In the genomic region with DNA sequence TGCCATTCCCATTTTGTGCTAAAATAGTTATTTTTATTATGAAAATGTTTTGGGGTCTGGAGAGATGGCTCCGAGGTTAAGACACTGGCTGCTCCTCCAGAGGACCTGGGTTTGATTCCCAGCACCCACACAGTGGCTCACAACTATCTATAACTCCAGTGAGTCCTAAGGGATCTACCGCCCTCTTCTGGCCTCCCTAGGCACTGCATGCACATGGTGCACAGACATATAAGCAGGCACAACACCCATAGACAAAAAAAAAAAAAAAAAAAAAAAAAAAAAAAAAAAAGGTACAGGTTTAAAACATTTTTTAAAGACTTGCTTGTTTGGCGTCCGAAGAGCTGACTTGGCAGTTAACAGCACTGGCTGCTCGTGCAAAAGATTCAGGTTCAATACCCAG, we compare ENCODE assay signal across 15 mouse cellular contexts.
A peak's percentile ranks its signal among the peaks of the same experiment; 100 is the strongest.
DNase-seq lines count a peak whose midpoint lies in the region; ATAC-seq and TF ChIP-seq lines count a peak whose summit lies in the region.
"Had no signal": no experiment of that assay in that cellular context is flagged by ENCODE, and none has a peak within 500 bp of the region (broad histone marks: within the 10 kb centered on the region; RNA-seq: fewer than 3 reads in every experiment).

No protein-coding gene starts in this region.

- 89% methylated on average over 5 of the region's 5 CpGs for WGBS in intestine, postnatal 0 days
- 86% methylated on average over 5 of the region's 5 CpGs for WGBS in intestine, embryonic 16.5 days
- 89% methylated on average over 5 of the region's 5 CpGs for WGBS in midbrain, postnatal 0 days
- WGBS in midbrain, embryonic 16.5 days, result 85% methylated on average over 5 of the region's 5 CpGs
- WGBS in liver, embryonic 14.5 days (ENCODE audit: insufficient replicate concordance), result 61% methylated on average over 5 of the region's 5 CpGs

- no peaks in the 10 kb centered on the region for H3K9me3 ChIP-seq in intestine, postnatal 0 days (ENCODE audit: control insufficient read depth)
- no peaks in the 10 kb centered on the region for H3K9me3 ChIP-seq in intestine, embryonic 16.5 days (ENCODE audit: control insufficient read depth, low read length)
- no peaks in the 10 kb centered on the region for H3K9me3 ChIP-seq in midbrain, postnatal 0 days (ENCODE audit: low read length)
- no peaks in the 10 kb centered on the region for H3K9me3 ChIP-seq in midbrain, embryonic 16.5 days (replicated peaks; ENCODE audit: control insufficient read depth, low read length, poor library complexity, severe bottlenecking)
- H3K9me3 ChIP-seq in ES-E14 (ENCODE audit: control insufficient read depth, insufficient read depth, low read depth, low read length), result no peaks in the 10 kb centered on the region
- no peaks in the 10 kb centered on the region for H3K9me3 ChIP-seq in liver, embryonic 14.5 days (ENCODE audit: control insufficient read depth, low read length)
- H3K9me3 ChIP-seq: liver, embryonic 13.5 days; midbrain, embryonic 13.5 days had no signal

- no peaks in the 10 kb centered on the region for H3K4me1 ChIP-seq in intestine, postnatal 0 days (replicated peaks; ENCODE audit: control insufficient read depth, insufficient read depth, low read length)
- H3K4me1 ChIP-seq in intestine, embryonic 16.5 days (ENCODE audit: control insufficient read depth, insufficient read depth, low read length), result no peaks in the 10 kb centered on the region
- H3K4me1 ChIP-seq in midbrain, postnatal 0 days (ENCODE audit: insufficient read depth, low read length), result no peaks in the 10 kb centered on the region
- H3K4me1 ChIP-seq in midbrain, embryonic 16.5 days (ENCODE audit: control insufficient read depth, insufficient read depth, low read length), result peaks cover 6% of the 10 kb centered on the region
- H3K4me1 ChIP-seq in ES-E14 (ENCODE audit: control insufficient read depth in 2 of 2, insufficient read depth in 2 of 2, low read length in 2 of 2, poor library complexity in 1 of 2), result no peaks in the 10 kb centered on the region
- H3K4me1 ChIP-seq in liver, embryonic 14.5 days (replicated peaks; ENCODE audit: control insufficient read depth in 2 of 2, insufficient read depth in 2 of 2, low read length in 1 of 2), result no peaks in the 10 kb centered on the region
- H3K4me1 ChIP-seq: liver, embryonic 13.5 days had no signal

- intact Hi-C loops in left cerebral cortex, postnatal 4 days (cut with DNase I), result no loop called here

- no peak overlapping the region for H3K9ac ChIP-seq in intestine, postnatal 0 days (ENCODE audit: low read depth, low read length)
- H3K9ac ChIP-seq in intestine, embryonic 16.5 days (ENCODE audit: low read depth, low read length), result no peak overlapping the region
- H3K9ac ChIP-seq in midbrain, postnatal 0 days (replicated peaks; ENCODE audit: low read length, poor library complexity, severe bottlenecking), result no peak overlapping the region
- H3K9ac ChIP-seq in midbrain, embryonic 16.5 days (ENCODE audit: low read depth, low read length), result no peak overlapping the region
- no peak overlapping the region for H3K9ac ChIP-seq in ES-E14 (ENCODE audit: insufficient read depth, low read depth, low read length, poor library complexity, severe bottlenecking)
- no peak overlapping the region for H3K9ac ChIP-seq in liver, embryonic 14.5 days (replicated peaks)
- H3K9ac ChIP-seq: liver, embryonic 13.5 days; midbrain, embryonic 13.5 days had no signal

- ATAC-seq in intestine, postnatal 0 days, result no peak
- ATAC-seq in intestine, embryonic 16.5 days, result no peak
- no peak for ATAC-seq in midbrain, postnatal 0 days (ENCODE audit: low FRiP score)
- ATAC-seq in midbrain, embryonic 16.5 days, result no peak
- ATAC-seq in liver, embryonic 14.5 days (ENCODE audit: insufficient read depth), result no peak
- ATAC-seq: midbrain, embryonic 13.5 days had no signal

- no peaks in the 10 kb centered on the region for H3K27me3 ChIP-seq in intestine, postnatal 0 days (replicated peaks; ENCODE audit: control insufficient read depth, insufficient read depth, low read length)
- no peaks in the 10 kb centered on the region for H3K27me3 ChIP-seq in intestine, embryonic 16.5 days (replicated peaks; ENCODE audit: control insufficient read depth, insufficient read depth, low read length)
- no peaks in the 10 kb centered on the region for H3K27me3 ChIP-seq in midbrain, postnatal 0 days (ENCODE audit: insufficient read depth, low read length)
- H3K27me3 ChIP-seq in midbrain, embryonic 16.5 days (ENCODE audit: control insufficient read depth, insufficient read depth, low read depth, low read length), result no peaks in the 10 kb centered on the region
- H3K27me3 ChIP-seq in liver, embryonic 14.5 days (ENCODE audit: control insufficient read depth, insufficient read depth, low read length), result no peaks in the 10 kb centered on the region
- H3K27me3 ChIP-seq: liver, embryonic 13.5 days; midbrain, embryonic 13.5 days had no signal

- in situ Hi-C loops in ES-E14 (cut with MboI; ENCODE audit: low sequenced_read_pairs in 2 of 2, unreplicated experiment in 2 of 2), result no loop called here

- peak; percentile 23; the same call in 1 of the 2 replicates for TF ChIP-seq CTCF in intestine, postnatal 0 days (IDR thresholded peaks at IDR 0.05; ENCODE audit: low read depth)
- TF ChIP-seq CTCF in midbrain, postnatal 0 days (IDR thresholded peaks at IDR 0.05), result peak; percentile 33
- peak; percentile 30 for TF ChIP-seq CTCF in liver, embryonic 14.5 days (IDR thresholded peaks at IDR 0.05; ENCODE audit: low read depth)

- DNase-seq in midbrain, postnatal 0 days (ENCODE audit: low spot score), result no peak
- peak; percentile 34 for DNase-seq in ES-E14 (ENCODE audit: low read depth, low spot score)
- no peak for DNase-seq in liver, embryonic 14.5 days (ENCODE audit: low read depth in 3 of 3, low spot score in 3 of 3)
- DNase-seq in left cerebral cortex, postnatal 4 days, result no peak
- no peak for DNase-seq in right cerebral cortex, postnatal 36 days (ENCODE audit: low spot score in 2 of 2)
- DNase-seq: adrenal gland, postnatal 25 days; gastrocnemius, postnatal 14 days; heart, postnatal 36 days; liver, embryonic 13.5 days had no signal

- H3K4me3 ChIP-seq in intestine, postnatal 0 days (ENCODE audit: low read depth, low read length), result no peak overlapping the region
- no peak overlapping the region for H3K4me3 ChIP-seq in intestine, embryonic 16.5 days (ENCODE audit: low read length)
- H3K4me3 ChIP-seq in midbrain, postnatal 0 days (ENCODE audit: low read depth, low read length), result no peak overlapping the region
- no peak overlapping the region for H3K4me3 ChIP-seq in midbrain, embryonic 16.5 days (ENCODE audit: low read depth, low read length)
- H3K4me3 ChIP-seq in ES-E14 (ENCODE audit: insufficient read depth in 1 of 2, low read depth in 1 of 2, low read length in 2 of 2, poor library complexity in 1 of 2, severe bottlenecking in 1 of 2), result no peak overlapping the region
- H3K4me3 ChIP-seq in liver, embryonic 14.5 days (ENCODE audit: insufficient read depth in 1 of 2, low read depth in 2 of 2, low read length in 2 of 2), result no peak overlapping the region
- H3K4me3 ChIP-seq: erythroblast, embryonic 14.5 days; liver, embryonic 13.5 days; midbrain, embryonic 13.5 days had no signal

- H3K4me2 ChIP-seq in intestine, postnatal 0 days (replicated peaks; ENCODE audit: low read depth), result no peak overlapping the region
- no peak overlapping the region for H3K4me2 ChIP-seq in intestine, embryonic 16.5 days (ENCODE audit: low read depth, low read length)
- no peak overlapping the region for H3K4me2 ChIP-seq in midbrain, postnatal 0 days (ENCODE audit: low read depth, low read length, poor library complexity, severe bottlenecking)
- H3K4me2 ChIP-seq in midbrain, embryonic 16.5 days (ENCODE audit: low read length), result no peak overlapping the region
- no peak overlapping the region for H3K4me2 ChIP-seq in liver, embryonic 14.5 days (ENCODE audit: low read depth)
- H3K4me2 ChIP-seq: heart, embryonic 11.5 days; liver, embryonic 13.5 days; midbrain, embryonic 13.5 days had no signal

- no peak for TF ChIP-seq EP300 in liver, embryonic 14.5 days (IDR thresholded peaks at IDR 0.05; ENCODE audit: low read depth)

- H3K27ac ChIP-seq in intestine, postnatal 0 days (ENCODE audit: low read depth, low read length), result no peak overlapping the region
- H3K27ac ChIP-seq in intestine, embryonic 16.5 days (ENCODE audit: low read length), result no peak overlapping the region
- no peak overlapping the region for H3K27ac ChIP-seq in midbrain, postnatal 0 days (ENCODE audit: low read depth, low read length)
- H3K27ac ChIP-seq in midbrain, embryonic 16.5 days (ENCODE audit: low read length), result no peak overlapping the region
- no peak overlapping the region for H3K27ac ChIP-seq in ES-E14 (ENCODE audit: insufficient read depth, low read depth, low read length, poor library complexity, severe bottlenecking)
- H3K27ac ChIP-seq in liver, embryonic 14.5 days, result no peak overlapping the region
- H3K27ac ChIP-seq: liver, embryonic 13.5 days; midbrain, embryonic 13.5 days had no signal

- H3K36me3 ChIP-seq in intestine, postnatal 0 days (ENCODE audit: control insufficient read depth, insufficient read depth), result no peaks in the 10 kb centered on the region
- H3K36me3 ChIP-seq in intestine, embryonic 16.5 days (ENCODE audit: control insufficient read depth, insufficient read depth, low read length), result no peaks in the 10 kb centered on the region
- H3K36me3 ChIP-seq in midbrain, postnatal 0 days (ENCODE audit: insufficient read depth, low read length), result no peaks in the 10 kb centered on the region
- no peaks in the 10 kb centered on the region for H3K36me3 ChIP-seq in midbrain, embryonic 16.5 days (ENCODE audit: control insufficient read depth, insufficient read depth, low read length)
- H3K36me3 ChIP-seq in ES-E14 (ENCODE audit: control insufficient read depth, insufficient read depth, low read length, poor library complexity, severe bottlenecking), result no peaks in the 10 kb centered on the region
- H3K36me3 ChIP-seq in liver, embryonic 14.5 days (replicated peaks; ENCODE audit: control insufficient read depth, insufficient read depth, low read depth), result no peaks in the 10 kb centered on the region
- H3K36me3 ChIP-seq: liver, embryonic 13.5 days; midbrain, embryonic 13.5 days had no signal

TF ChIP-seq in ES-E14, 5 proteins besides CTCF, POLR2A, EP300 and RAD21:
- TF ChIP-seq ZNF384 (IDR thresholded peaks at IDR 0.05; ENCODE audit: low read depth, low read length) (peak; percentile 90), CHD2 (IDR thresholded peaks at IDR 0.05; ENCODE audit: low read depth, low read length) (no peak), HCFC1 (IDR thresholded peaks at IDR 0.05; ENCODE audit: borderline replicate concordance, insufficient read depth, low read length) (no peak), ZC3H11A (IDR thresholded peaks at IDR 0.05; ENCODE audit: borderline replicate concordance, low read depth, low read length) (peak; percentile 51; the same call in 1 of the 2 replicates), MAFK (IDR thresholded peaks at IDR 0.05; ENCODE audit: insufficient read depth, low read depth, low read length) (no peak)
